Mouse (Mus musculus) frontal cortex, adult 2 months (tissue): ENCODE measurements at regions not wholly inside any gene's neighbourhood (a gene's known extent, or its start where the extent isn't known, plus 50 kb on each side); places are given as distances from the start of the nearest gene placed in this dataset.
"Not testable (repeated sequence)": the region's sequence is repeated elsewhere in the genome, so short reads cannot be mapped to it uniquely, and the experiment has no call there.

Experiments used
- DNase-seq, 2 experiments: peaks; one replicate each; pipeline ENCODE4 v3.0.0; 2022; ENCODE audit warnings: low spot score in 1 of 2; ENCODE audit errors: extremely low spot score in 1 of 2

GRCm38 (mm10) chr3:111194541-111194940 is 943.7 kb upstream of the Prmt6 start:
- DNase-seq = no peak

- DNase-seq = peak; percentile 5 to 13
These were observed 915.9 kb upstream of the Prmt6 start for GRCm38 (mm10) chr3:111166698-111167097.

DNA sequence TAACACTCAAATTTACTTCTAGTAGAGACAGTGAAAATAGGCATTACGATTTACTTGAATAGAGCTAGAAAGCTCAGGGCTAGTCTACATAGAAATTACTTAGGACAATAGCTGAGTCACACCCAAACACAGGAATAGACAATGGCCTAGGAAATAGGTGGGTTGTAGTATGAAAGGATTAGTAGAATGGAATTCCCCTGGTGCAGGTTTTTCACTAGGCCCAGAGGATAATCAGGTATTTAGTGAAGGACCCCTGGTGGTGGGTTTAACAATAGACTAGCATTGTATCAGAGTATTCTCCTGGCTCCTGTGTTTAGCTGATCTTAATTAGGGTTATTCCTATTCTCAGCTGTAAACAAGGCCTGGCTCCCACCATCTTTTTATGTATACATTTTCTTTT is 890.4 kb upstream of the Prmt6 start:
- DNase-seq = not testable (repeated sequence)

DNA sequence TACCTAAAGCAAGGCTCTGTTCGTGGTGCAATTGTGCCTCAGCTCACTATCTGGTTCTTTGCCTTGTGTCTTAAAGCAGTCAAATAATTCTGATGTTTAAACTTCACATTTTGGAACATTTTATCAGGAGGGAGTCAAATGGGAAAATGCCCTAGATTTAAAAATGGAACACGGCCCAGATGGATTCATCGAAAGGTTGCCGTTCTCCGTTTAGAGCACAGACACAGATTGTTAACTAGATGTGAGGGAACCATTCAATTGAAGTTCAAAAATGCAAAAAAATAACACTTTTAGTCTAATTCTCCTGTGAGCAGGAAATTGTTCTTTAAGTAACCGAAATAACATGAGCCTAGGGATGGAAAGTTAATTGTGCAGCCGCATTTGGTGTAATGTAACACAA is 858.2 kb upstream of the Prmt6 start:
- DNase-seq = peak in 1 of 2 experiments; percentile 4

DNA sequence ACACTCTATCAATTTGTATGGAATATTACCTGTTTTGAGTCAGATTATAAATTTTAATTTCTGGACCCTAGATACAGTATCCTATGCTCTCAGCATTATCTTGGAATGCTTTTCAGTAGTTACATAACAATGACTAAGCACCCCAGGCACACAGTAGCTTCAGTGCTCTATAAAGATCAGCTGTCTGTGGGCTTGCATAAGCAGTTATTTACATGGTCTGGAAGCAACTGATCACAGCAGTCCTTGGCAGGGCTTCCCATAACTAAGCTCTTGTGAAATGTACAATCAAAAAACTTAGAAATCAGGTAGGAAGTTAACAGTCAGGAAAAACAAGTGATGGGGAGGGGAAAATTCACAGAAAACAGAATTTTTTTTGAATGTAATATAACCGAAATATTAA is 851.8 kb upstream of the Prmt6 start:
- DNase-seq = peak; percentile 18 to 62

DNA sequence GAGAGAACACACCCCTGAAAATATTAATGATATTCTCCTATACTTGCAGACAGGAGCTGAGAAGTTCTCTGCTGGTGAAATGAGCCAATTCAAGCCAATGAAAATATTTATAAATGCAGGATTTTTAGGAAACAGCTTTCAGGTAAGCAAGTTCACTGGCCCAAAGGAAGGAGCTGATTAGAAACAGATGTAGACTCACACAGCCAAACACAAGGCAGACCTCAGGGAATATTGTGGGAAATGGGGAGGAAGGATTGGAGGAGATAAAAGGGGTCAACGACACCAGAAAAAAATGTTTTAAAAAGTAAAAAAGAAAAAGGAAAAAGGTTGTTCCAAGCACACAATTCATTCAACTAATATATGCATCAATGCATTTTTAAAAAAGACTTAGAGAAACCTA is 823.5 kb upstream of the Prmt6 start:
- no peak for DNase-seq

GRCm38 (mm10) chr3:111070301-111070700 is 819.5 kb upstream of the Prmt6 start:
- DNase-seq = no peak

DNA sequence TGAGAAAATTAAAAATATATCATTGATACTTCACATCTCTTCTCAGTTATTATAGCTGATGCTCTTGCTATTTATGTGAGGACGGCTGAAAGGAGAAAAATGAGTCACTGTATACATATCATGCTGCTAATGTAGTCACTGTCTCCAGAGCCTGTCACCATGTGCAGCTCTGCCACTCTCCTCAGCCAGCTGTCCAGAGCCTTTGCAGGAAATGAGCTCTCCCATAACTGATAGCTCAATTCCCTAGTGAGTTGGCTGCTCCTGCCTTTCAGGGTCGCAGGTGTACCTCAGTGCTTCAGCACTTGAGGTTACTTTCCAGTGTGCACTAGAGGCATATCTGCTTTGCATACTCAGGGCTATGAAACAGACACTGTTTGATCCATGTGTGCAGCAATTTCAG is 819.0 kb upstream of the Prmt6 start:
- DNase-seq = peak; percentile 3 to 19

GRCm38 (mm10) chr3:111069156-111069555 is 818.4 kb upstream of the Prmt6 start:
- DNase-seq = peak; percentile 59 to 87

DNA sequence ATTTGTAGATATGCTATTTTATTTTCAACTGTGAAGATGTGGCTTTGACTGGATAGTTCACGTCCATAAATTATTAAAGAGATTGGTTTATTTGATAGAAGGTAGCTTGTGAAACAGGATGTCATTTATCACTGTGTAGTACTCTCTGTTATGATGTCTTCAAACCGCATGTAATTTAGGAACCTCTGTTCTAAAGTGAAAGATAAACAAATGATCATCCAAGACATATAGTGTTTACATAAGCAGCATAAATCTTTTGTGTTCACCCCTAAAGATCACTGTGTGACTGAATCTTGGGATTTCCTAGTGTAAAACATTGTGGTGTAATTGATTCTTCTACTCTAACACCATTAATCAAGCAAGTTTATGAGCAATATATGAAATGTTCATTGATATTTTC is 798.8 kb upstream of the Prmt6 start:
- DNase-seq = no peak
